Mouse (Mus musculus) kidney, adult 2 months (tissue): ENCODE measurements around the gene Plcd3.

Experiments
- CTCF ChIP-seq: fragments of 200-500 bp; conservative IDR thresholded peaks from 2 replicates; pipeline ENCODE4 v1.5.1; 2011; ENCODE audit warnings: low read depth, mild to moderate bottlenecking, control low read depth, low read length, moderate library complexity, mixed read lengths; ENCODE audit not compliant: insufficient read depth, insufficient read length
- POLR2A ChIP-seq: fragments of 200-500 bp; IDR thresholded peaks from one replicate; pipeline ENCODE4 v1.6.1; 2011; ENCODE audit warnings: low read depth, low read length, control low read depth

DNA sequence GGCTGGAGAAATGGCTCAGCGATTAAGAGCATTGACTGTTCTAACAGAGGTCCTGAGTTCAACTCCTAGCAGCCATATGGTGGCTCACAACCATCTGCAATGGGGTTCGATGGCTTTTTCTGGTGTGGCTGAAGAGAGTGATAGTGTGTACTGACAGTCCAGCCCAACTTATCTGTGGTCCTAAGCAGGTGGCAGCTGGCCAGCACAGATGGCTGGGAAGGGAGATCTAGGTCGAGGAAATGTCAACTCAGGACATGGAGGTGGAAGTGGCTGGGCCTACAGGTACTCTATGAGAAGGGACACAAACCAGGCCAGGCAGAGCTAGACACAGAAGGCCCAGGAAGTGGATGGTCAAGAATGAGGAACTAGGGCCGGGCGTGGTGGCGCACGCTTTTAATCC, 25.4 kb downstream of the Plcd3 start:
- TF ChIP-seq CTCF, result no peak
- no peak for TF ChIP-seq POLR2A
